Mouse (Mus musculus): ENCODE data around the gene Twf1. TPM values are rescaled to one million over a fixed set of nuclear protein-coding genes. Genes with fewer than 3 reads are reported as not detected.

Twf1 gene
- polyA plus RNA-seq (2015; fragmentation: Nextera tagmentation; extraction: Ambion mirVana): 85.9 and 94.5 TPM in 2 replicates

GRCm38 (mm10) chr15:94589219-94590075, at the start of gene Twf1:
TSS of gene Twf1 (minus strand) at chr15:94589889.

DNA sequence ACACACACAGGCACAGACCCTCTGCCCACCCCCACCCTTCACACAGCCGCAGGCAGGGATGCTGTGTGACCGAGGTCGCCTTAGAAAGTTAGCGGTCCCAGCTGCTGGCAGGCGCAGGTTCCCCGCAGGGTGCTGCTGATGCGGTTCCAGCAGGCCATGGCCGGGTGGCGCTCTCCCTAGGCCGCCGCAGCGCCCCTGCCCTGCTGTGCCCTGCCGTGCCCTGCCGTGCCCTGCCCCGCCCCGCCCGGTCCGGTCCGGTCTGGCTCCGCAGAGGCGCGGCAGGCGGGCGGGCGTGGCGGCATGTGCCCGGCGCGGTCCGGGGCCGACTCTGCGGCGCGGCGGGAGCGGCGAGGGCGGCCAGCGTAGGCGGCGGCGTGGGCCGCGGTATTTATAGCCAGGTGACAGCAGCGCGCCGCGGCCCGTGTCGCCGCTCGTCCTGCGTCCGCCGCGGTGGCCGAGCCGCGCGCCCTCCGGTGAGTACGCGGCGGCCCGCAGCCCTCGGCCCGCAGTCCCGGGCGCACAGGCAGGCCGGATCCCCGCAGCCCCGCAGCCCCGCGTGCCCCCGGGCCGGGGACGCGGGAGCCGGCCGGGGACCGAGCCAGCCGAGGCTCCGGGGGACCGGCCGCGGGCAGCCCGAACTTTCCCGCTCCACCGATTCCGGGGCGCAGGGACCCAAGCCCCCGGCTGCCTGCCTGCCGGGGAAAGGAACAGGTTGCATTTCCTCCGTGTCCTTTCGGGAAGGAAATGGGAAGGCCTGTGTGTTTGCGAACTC, 39.3 kb upstream of the Twf1 start, which contains the start of gene Tmem117:
TSS of gene Tmem117 (plus strand) at position 403 of the 772 bp plus-strand sequence.

GRCm38 (mm10) chr15:94543409-94544051, 46.2 kb downstream of the Twf1 start, which contains the start of the genes Pus7l and Irak4:
TSS of gene Pus7l (minus strand) at chr15:94543547.
TSS of gene Irak4 (plus strand) at chr15:94543643.

Other genes starting within 250 kb of the Twf1 start
- 2.8 and 3.5 TPM in 2 replicates for gene Adamts20, start 124.5 kb downstream of the Twf1 start, polyA plus RNA-seq (2015; fragmentation: Nextera tagmentation; extraction: Ambion mirVana)
- gene Pus7l, start 46.3 kb downstream of the Twf1 start, polyA plus RNA-seq (2015; fragmentation: Nextera tagmentation; extraction: Ambion mirVana): 4.4 and 5.4 TPM in 2 replicates
- gene Irak4, start 46.2 kb downstream of the Twf1 start, polyA plus RNA-seq (2015; fragmentation: Nextera tagmentation; extraction: Ambion mirVana): 9.0 and 12.0 TPM in 2 replicates
- gene Tmem117, start 39.3 kb upstream of the Twf1 start, polyA plus RNA-seq (2015; fragmentation: Nextera tagmentation; extraction: Ambion mirVana): 1.6 TPM in 2 replicates

All from urinary bladder, postnatal 0 days (tissue).